Mouse (Mus musculus) thymus, adult 18-20 months (tissue): ENCODE results near the gene Kank2.
"Not testable (repeated sequence)": the region's sequence is repeated elsewhere in the genome, so short reads cannot be mapped to it uniquely, and the experiment has no call there.

Experiments
- DNase-seq, 2 experiments: peaks; one replicate each; pipeline ENCODE4 v3.0.0; 2022; ENCODE audit warnings: mixed read lengths in 2 of 2

The Kank2 gene

GRCm38 (mm10) chr9:21781657-21782468, 16.7 kb downstream of the Kank2 start:
- no peak for DNase-seq

- no peak for DNase-seq
Measured at GRCm38 (mm10) chr9:21777726-21778125, 20.8 kb downstream of the Kank2 start.

GRCm38 (mm10) chr9:21774353-21774752, 24.2 kb downstream of the Kank2 start:
- no peak for DNase-seq

GRCm38 (mm10) chr9:21773396-21773795, 25.1 kb downstream of the Kank2 start:
- not testable (repeated sequence) for DNase-seq

GRCm38 (mm10) chr9:21769558-21770183, 28.9 kb downstream of the Kank2 start:
- DNase-seq: no peak

- DNase-seq: no peak
Measured at GRCm38 (mm10) chr9:21768511-21769411, 29.8 kb downstream of the Kank2 start.

GRCm38 (mm10) chr9:21767896-21768295, 30.6 kb downstream of the Kank2 start:
- no peak for DNase-seq

- no peak for DNase-seq
Measured at GRCm38 (mm10) chr9:21764084-21764999, 34.2 kb downstream of the Kank2 start.

GRCm38 (mm10) chr9:21762135-21762534, 36.4 kb downstream of the Kank2 start:
- no peak for DNase-seq

- peak; percentile 88 to 96 for DNase-seq
Measured at GRCm38 (mm10) chr9:21760155-21761088, 38.1 kb downstream of the Kank2 start, which contains the start of gene Spc24. Gene Spc24 (minus strand): TSS chr9:21760303.

GRCm38 (mm10) chr9:21759718-21760117, 38.8 kb downstream of the Kank2 start:
- no peak for DNase-seq

- DNase-seq: peak in 1 of 2 experiments; percentile 20
Measured at GRCm38 (mm10) chr9:21758576-21759529, 39.7 kb downstream of the Kank2 start.

GRCm38 (mm10) chr9:21754516-21755321, 43.8 kb downstream of the Kank2 start:
- DNase-seq: no peak

- no peak for DNase-seq
Measured at GRCm38 (mm10) chr9:21754003-21754402, 44.5 kb downstream of the Kank2 start.

- DNase-seq: no peak
Measured at GRCm38 (mm10) chr9:21752252-21752792, 46.2 kb downstream of the Kank2 start.

- no peak for DNase-seq
Measured at GRCm38 (mm10) chr9:21751347-21751746, 47.2 kb downstream of the Kank2 start.

GRCm38 (mm10) chr9:21750370-21750769, 48.2 kb downstream of the Kank2 start:
- DNase-seq: no peak

GRCm38 (mm10) chr9:21749382-21750118, 49.0 kb downstream of the Kank2 start:
- no peak for DNase-seq
